Mouse (Mus musculus) cerebellum, postnatal 4 days (tissue): ENCODE data around the gene Gm12695.

Source experiments
- DNase-seq, 2 experiments: peaks; one replicate each; pipeline ENCODE4 v3.0.0; 2022; ENCODE audit warnings: low spot score in 2 of 2, mixed read lengths in 1 of 2

Gene Gm12695

DNA sequence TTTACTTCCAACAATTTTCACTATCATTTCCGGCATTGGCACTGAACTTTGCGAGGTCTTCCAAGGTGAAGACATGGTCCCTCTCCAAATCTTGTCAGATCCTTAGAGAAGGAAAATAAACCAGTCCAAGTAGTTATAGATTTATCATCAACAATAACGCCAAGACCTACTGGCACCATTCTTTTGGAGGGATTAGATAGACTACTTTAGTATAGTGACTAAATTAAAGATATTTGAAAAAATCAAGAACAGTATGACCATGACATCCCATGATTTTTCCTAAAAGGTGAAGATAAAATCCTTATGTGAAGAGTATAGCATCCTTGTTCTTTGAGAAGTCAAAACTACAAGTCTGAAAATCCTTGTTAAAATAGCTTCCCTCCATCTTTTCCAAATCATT, at the start of gene Gm12695:
Gene Gm12695, minus strand, starts transcription at position 101 of the 400 bp plus-strand sequence.
- no peak for DNase-seq

DNA sequence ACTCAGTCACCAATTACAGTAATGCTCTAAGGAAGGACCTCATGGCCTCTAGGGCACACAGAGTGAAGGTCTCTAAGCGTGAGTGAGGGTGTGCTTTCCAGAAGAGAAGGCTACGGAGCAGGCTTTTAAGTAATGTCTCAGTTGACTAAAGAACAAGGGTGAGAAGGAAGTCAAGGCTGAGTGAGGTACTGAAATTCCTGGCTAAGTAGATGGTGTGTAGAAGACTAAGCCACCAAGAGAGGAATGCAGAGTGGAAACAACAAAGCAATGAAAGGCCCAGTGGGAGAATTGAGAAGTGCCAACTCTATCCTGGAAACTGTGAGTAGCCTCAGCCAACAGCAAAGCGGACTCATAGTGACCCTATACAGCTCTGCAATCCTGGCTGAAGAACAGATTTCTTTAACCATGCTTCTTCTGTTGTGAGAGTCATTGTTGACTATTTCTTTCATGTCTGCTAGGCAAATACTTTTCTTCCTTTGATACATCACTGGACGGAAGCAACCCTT, 40.6 kb upstream of the Gm12695 start:
- DNase-seq, result no peak

DNA sequence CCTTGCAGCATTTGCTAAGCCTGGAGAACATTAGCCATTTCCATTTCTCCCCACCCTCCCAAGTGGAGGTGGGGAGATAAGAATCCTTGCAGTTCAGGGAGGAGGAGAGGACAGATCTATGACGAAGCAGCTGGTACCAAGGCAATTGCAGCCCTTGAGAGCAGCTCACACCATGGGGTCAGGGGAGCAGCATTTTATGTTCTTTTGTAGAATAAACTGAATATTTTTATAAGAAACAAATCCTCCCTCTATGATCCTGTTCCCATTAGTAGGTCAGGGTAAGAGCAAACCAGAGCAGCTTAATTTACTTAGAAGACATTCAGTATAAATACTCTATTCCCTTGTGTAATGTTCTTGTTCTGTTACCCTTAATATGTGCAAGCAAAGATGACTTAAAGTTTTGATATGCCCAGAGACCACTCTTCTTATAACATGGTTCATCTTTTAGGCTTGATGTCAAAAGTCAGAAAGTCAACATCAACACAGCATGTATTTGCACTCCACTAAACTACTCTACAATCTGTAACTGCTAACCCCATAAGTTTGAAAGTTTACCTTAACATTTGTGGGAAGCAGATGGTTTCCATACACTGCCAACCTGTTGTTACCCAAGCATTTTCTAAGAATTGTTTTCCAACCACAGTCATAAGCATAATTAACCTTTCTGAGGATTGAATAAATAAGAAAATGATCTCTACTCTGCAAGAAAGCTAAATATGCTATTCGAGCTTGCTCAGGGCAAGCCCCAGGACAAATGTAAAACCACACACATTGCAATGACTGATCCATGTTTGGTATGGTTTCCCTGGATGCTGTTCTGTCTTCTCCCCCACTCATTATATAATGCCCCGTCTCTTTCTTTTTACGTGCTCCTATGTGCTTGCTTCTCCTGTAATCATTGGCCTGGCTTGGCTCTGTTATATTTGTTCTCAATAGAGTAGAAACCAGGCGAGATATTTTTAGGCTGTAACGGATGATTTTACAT, 22.1 kb upstream of the Gm12695 start:
- no peak for DNase-seq

DNA sequence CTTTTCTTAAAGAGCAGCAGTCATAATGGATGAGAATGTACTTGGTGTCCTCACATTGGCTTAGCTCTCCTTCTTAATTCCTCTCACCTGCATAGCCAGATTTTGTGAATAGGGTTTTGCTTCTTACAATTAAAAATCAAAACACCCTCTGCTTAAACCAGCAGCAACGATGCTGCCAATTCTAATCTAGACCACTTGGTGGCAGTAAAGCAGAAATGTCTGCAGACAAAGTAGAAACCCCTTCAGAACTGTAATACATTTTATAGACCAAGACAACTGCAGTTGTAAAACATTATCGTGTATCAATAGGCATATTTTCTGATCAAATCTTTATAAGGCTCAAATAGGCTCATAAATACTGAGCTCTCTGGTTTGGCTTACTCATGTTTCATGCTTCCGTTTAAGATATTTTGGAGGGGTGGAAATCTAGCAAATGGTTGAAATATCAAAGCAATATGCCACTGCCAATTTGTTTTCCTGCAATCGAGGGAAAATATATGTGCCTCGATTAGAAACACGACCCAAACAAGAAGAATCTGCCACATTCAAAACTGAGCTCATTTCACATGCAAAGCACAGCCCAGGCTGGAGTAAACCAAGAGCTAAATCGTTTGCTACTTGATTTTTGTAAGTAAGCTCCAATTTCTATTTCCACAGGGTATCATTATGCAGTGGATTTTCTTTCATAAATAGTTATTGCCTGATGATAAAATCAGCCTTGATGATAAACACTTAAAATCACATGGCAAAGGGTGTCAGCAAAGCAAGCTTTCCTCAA, 14.6 kb upstream of the Gm12695 start:
- DNase-seq, result peak in 1 of 2 experiments; percentile 36

DNA sequence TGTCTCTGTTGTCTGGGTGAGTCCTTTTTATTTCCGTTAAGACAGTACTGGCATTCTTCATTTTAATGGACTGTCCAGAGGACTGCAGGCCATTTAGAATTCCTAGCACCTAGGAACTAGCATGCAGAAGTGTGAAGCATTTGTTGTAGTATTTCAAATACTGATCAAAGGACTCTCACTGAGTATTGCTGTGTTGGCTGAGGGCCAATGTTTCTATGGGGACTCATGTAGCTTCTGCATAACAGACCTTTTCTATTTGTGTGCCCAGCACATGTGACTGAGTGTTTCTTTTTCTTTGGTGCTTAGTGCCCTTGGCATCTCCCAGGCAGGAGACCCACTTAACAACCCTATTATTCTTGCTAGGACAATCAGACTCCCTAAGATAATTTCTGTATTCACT, 12.6 kb upstream of the Gm12695 start:
- peak in 1 of 2 experiments; percentile 18 for DNase-seq

DNA sequence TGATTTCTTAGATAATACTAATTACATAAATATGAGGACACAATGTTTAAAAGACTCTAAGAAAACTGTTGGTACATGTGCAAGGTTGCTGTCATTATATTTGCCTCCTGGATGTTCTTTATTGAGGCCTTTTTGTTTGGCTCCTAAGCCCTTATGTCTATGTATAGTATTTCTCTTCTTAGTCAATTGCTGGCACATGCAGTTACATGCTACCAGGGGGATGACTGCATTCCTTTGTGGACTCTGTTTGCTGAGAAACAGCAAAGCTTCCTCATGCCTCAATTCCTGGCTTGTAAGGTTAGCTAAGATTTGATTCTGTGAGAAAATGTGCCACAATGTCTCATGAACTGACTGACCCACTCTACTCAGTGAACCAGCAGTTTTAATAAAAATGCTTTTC, 6.3 kb upstream of the Gm12695 start:
- no peak for DNase-seq

DNA sequence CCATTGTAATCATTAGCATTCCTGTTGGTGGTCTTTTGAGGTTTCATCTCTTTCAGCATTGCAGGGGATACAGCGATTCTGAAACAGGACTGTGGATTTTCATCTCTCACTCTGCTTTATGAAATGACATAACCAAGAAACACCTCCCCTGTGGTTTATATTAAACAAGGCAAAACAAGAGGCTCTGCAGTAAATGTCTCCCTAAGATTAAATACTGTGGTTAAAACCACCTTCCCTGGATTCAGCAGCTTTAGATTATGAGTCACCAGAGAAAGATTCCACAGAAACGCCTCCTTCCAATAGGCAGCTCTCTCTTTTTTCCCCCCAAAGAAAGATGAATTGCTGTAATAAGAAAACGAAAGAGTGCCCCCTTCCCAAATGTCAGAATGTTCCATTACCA, 4.9 kb upstream of the Gm12695 start:
- DNase-seq, result no peak

DNA sequence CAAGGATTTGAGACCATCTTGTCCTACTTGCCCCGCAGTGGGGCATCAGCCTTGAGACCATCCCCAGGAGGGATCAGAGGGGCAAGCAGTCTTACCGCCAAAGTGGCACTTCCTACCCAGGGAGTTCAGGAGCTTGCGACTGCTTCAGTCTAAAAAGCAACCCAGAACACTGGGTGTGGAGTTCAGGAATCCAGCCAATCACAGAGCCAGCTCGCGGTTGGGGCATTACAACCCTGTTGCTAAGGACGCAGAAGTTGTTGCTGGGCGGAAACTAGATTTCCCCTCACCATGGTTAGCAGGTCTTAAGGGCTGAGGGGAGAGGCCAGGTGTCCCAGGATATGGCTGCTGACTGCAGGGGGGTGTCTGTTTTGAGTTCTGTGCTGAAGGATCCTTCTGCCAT, 1.6 kb upstream of the Gm12695 start:
- DNase-seq, result no peak

DNA sequence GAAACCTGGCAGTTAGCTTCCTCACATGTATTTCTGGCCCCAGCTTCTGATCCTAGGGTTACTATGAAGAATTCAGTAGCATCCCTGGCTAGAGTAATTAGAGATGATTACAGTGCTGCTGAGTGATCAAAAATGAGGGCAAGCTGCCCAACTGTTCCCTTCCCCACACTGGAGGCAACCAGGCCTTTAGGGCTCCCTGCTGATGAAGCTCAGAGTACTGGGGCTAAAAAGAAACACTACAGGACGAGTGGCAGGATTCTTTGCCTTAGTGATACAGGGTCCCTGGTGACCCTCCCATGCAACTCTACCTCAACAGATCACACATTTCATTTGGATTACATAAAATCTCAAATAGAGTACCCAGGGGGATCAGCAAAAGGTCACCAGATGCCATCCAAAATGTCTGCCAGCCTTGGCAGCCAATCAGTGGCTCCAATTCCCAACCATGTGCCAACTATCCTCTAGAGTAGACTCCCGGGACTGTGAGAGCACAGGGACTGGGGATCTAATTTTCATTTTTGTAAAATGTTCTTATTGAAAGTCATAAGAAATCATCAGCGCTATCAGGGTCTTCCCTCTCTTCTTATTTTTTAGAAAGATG, 11.9 kb downstream of the Gm12695 start:
- DNase-seq, result peak in 1 of 2 experiments; percentile 58

DNA sequence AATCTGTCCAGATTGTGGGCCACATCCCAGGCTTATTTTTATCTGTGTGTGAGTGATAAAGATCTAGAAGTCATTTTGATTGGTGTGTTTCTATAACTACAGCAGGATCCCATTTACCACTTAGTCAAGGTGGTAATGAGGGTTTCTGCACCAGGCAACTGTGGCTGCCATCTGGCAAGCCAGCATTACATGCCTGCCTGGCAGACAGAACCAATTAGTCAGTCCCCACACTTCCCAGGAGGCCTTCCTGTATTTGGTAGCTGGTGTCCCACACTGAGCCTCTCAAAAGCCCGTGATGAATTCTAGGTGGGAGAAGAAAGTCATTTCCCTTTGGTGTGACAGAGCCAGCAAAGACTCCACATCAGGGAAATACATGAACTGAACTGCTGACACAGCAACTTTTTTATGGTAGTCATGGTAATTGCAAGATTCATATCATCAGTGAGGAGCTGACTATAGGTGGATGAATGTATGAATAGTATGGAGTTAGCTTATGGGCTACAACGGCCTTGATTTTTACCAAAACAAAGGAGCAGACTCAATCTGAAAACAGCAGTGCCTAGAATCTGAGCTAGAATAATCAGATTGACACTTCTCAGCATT, 18.5 kb downstream of the Gm12695 start:
- DNase-seq, result peak in 1 of 2 experiments; percentile 19

DNA sequence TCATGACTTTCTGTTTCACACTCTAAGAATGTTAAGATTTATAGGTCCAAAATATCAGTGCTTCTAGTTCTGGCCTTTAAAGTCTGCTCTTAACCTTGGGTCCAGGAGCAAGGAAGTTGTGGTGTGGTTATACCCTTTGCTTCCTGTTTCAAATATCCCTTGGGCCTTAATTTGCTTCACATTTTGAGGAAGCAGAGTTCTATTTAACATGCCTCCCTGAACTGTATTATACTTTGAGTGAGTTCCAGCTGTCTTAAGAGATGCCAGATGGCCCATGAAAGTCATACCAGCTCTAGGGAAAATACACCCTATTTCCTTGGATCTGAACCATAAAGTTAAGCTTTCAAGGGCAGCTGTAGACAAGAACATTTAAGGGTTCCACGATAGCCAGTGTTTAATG, 33.0 kb downstream of the Gm12695 start:
- DNase-seq, result no peak

DNA sequence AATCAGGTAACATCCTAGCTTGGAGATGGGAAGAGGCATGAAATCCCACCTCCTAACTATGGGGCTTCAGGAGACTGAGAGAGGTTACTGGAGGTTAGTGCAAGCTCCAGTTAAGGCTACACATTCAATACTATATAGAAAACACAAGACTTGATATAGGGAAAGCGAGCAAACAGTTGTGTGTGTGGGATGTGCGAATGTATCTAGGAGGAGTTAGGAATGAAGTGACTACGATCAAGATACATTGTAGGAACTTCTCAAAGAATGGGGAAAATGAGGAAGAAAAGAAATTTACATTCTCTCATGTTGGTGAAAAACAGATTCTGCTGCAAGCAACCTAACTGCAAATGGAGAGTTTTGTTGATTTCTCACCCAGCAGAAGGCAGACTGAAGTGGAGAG, 44.5 kb downstream of the Gm12695 start:
- DNase-seq, result no peak

DNA sequence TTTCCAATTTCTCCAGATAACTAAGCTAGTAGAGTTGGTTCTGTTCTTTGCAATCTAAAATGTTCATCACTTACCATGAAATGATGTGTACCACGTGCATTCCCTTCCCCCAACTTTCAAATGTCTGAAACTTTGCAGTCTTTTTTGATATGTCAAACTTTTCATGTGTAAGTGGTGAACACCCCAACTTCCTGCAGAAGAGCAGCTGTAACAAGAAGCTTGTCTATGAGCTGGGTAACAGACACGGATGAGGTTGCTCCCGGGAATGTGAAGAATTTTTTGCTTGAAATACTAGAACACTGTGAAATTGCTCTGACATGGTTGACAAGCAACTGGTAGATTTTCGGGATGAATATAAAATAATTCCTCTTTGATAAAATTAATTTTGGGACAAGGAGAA, 55.7 kb downstream of the Gm12695 start:
- no peak for DNase-seq

DNA sequence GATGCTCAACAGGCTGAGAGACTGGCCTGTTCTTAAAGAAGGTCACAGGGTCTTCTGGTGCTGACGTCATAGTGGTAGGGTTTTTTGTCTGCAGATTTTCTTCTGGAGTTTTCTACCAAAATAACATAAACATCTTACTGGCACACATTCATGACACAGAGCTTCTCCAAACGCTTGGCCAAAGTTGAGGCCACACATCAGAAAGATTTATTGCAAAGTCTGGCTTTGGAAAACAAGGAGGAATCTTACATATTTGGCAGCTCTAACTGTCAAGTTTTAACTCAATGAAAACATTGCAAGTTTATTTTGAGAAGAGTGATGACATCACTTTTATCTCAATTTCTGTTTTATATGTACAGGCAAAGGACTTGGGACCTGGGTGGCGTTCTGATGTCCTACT, 56.8 kb downstream of the Gm12695 start:
- no peak for DNase-seq

DNA sequence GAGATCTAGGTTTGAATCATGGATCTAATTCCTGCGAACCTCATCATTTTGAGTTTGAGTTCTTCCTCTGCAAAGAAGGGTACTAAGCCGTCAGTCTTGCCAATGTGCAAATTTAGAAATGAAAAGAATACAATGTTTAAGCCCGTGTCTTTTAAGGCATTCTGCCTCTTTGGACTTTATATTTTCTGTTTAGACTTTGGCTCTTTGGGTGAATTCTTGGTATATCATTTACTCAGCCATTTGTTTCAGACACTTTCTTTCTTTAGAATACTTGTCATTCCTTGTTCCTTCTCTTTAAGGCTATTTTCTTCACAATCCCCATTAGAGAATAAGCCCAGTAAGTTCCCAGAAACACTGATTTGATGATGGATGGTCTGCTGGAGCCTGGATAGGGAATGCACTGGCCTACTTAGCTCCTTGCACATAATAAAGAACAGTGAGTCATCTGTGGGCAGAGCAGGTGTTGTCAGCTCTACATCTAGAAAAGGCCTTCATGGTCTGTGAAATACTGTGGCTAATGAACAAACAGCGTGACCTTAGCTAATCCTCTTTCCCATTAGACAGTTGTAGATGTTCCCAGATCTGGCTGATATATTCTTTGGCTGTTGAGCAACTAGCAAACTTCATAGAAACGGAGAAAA, 59.5 kb downstream of the Gm12695 start:
- no peak for DNase-seq

DNA sequence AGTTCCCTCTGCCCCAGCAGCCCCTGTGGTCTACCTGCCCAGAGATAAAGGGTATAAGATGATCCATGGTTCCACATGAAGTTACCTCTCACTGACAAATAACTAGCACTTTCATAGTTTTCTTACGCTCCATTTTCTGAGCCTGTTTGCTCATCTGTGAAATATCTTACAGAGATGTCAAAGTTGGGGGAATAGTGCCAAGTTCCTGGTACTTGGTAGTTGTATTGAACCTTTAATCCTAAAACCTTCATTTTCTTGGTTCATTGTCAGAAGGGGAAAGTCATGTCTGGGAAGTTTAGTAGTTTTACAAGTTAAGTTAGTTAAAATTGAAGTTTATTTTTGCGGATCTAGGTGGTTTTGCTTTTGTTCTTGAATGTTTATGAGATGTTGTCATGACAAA, 62.7 kb downstream of the Gm12695 start:
- no peak for DNase-seq

DNA sequence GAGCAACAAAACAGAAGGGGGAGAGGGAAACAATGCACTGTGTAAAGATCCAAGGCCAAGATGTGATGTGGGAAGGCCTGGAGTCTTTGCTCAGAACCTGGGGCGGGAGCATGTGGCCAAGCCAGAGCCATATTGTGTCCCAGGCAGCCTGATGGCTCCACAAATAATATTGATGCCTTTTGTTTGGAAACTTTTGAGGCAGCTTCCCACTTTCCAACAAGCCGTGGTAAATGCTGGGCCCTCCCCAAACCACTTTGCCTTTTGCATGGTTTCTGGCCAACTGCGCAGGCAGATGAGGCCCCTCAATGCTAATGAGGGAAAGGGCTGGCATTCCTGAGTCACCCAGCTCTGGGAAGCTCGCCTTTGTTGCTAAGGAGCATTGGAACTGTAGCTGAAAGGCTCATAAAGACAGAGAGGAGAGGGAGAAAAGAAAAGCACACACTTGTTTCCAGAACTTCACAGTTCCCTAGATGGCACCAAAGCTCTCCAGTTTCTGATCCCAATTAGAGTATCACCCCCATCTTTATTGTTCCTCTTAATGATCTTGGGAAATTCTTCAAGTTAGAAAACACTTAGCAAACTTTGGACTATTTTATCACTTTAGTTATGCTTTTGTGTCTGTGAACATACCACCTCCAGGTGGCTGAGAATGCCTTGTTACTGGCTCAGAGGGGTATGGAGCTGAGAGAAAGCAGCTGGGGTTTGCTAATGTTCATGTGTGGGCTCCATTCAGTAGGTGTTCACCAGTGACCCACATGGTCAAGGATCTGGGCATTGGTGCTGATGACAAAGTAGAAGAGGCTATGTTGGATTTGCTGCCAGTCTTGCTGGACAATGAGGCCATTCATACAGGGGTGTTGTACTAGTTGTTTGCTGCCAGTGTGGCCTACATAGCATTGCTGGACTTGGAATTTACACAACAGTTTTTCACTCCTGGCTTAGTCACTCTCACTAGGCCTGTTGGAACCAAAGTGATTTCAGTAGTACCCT, 65.7 kb downstream of the Gm12695 start:
- DNase-seq, result peak in 1 of 2 experiments; percentile 23

DNA sequence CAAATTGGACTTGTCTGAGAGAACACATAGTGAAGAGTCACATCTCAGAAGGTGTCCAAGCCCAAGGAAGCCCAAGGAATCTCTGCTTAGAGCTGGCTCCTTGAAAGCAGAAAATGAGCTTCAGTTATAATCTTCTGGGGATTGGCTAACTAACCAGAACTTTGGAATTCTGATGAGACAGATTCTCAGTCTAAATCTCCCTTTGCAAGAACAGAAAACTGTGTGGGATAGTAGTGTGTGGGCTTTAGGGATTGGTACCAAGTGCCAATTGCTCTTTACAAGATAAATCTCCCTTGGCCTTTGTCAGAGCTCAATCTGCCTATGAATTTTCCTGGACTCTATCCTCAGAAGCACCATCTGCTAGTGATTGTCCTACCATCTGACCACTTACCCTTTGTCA, 66.5 kb downstream of the Gm12695 start:
- DNase-seq, result no peak

DNA sequence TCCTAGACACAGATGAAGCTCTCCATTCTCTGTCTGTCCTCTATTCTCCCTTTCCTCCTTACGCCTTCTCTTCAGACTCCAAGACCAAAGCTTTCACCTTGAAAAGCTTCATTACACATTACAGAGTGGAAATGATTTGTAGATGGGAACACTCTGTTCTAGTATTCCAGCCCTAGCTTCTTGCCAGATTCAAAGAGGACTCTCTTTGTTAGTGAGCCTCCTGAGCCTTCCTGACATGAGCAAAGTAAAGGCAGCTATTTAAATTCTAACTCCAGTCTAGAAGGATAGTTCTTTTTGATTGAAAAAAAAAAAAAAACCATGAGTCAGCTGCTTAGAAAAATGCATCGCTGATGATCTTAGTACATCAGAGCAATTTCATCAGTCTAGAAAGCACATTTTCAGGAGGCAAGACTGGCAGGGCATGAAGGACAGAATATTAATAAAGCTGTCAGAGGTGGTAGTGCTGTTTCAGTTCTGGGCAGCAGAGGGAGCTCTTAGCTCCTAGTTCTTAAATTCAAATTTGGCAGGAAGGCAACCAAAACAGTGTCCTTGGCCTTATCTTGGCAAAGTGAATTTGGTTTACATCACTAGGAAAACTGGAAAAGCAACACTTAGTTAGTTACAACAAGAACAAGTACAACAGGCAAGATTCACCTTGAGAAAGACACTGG, 79.6 kb downstream of the Gm12695 start:
- peak; percentile 35 to 77 for DNase-seq
